Mouse (Mus musculus): ENCODE measurements around the gene Efcab9. TPM values are rescaled to one million over a fixed set of nuclear protein-coding genes. Genes with fewer than 3 reads are reported as not detected.

Efcab9 gene
- polyA plus RNA-seq, 1 experiment from 2014 or later, result 0.42 TPM

DNA sequence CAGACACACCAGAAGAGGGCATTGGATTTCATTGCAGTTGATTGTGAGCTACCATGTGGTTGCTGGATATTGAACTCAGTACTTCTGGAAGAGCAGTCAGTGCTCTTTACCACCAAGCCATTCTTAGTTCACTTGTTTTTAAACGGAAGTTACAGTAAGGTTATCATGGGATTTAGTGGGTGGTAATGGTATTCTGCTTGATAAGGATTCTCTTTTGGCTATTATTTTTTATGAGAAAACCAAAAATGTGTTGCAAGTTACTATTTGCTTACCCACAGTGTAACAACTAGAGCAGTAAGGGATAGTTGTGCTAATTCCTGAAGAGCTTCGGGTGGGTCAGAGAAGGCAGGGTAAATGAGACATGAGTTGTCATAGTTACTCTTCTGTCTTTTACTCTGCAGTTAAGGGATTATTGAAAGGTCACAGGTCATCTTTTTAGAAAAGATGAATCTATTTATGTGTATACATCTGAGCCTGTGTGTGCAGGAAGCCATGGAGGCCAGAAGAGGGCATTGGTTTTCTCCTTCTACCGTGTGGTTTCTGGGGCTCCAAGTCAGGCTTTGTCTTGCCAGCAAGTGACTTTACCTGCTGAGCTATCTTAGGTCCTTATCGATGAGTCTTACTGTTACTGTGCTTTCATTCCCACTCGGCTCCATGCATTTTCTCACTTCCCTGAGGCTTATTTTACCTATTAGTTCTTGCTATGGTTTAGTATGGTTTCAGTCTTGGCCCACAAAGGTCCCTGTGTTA lies 56.2 kb downstream of the Efcab9 start:
- no peak for ATAC-seq (replicated peaks; ENCODE audit: low FRiP score)
- no peak overlapping the region for H3K4me2 ChIP-seq
- H3K4me3 ChIP-seq (replicated peaks), result no peak overlapping the region
- H3K36me3 ChIP-seq, result no peaks in the 10 kb centered on the region
- H3K9me3 ChIP-seq (replicated peaks), result no peaks in the 10 kb centered on the region
- no peak overlapping the region for H3K9ac ChIP-seq
- 83% methylated on average over 5 of the region's 5 CpGs for WGBS
- no peak overlapping the region for H3K27ac ChIP-seq
- no peaks in the 10 kb centered on the region for H3K27me3 ChIP-seq
- 0 out of 2 replicates have a peak, but pooled peaks cover 3% of the 10 kb centered on the region for H3K4me1 ChIP-seq

DNA sequence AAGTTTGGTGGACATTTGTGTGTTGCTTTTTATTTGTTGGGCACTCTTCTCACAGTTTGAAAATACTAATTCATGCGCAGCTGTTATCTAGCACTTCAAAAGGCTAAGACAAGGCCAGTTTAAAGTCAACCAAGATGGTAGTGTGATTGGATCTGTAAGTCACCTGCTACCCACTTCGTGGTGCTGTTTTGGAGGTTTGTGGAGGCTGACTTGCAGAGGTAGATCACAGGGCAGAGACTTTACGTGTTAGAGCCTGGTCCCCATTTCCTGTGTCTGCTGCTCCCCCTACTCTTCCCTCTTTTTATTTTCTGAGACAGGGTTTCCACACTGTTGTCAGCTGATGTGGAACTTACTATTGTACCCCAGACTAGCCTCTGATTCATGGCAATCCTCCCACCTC lies 57.2 kb downstream of the Efcab9 start:
- Histone ChIP-seq H3K36me3 (no peaks in the 10 kb centered on the region), H3K9me3 (replicated peaks) (no peaks in the 10 kb centered on the region)
- no peak for ATAC-seq (replicated peaks; ENCODE audit: low FRiP score)

More for the DNA sequence above, 57.2 kb downstream of the Efcab9 start:
- H3K4me2 ChIP-seq, result no peak overlapping the region
- H3K4me1 ChIP-seq, result 0 out of 2 replicates have a peak, but pooled peaks cover 3% of the 10 kb centered on the region
- H3K4me3 ChIP-seq (replicated peaks), result no peak overlapping the region
- no peaks in the 10 kb centered on the region for H3K27me3 ChIP-seq
- 89% methylated on average over 3 of the region's 3 CpGs for WGBS
- no peak overlapping the region for H3K27ac ChIP-seq
- H3K9ac ChIP-seq, result no peak overlapping the region

Other genes with a start within 250 kb of the Efcab9 start
- 4,301 and 5,259 TPM in 2 replicates for gene Hba-a1, start 248.6 kb downstream of the Efcab9 start, polyA plus RNA-seq (2015; fragmentation: Nextera tagmentation; extraction: Ambion mirVana)
- 2.3 and 2.5 TPM in 2 replicates for gene Hbq1b, start 245.1 kb downstream of the Efcab9 start, polyA plus RNA-seq (2015; fragmentation: Nextera tagmentation; extraction: Ambion mirVana)
- gene Hba-a2, start 235.6 kb downstream of the Efcab9 start, polyA plus RNA-seq (2015; fragmentation: Nextera tagmentation; extraction: Ambion mirVana), result 11,555 and 13,702 TPM in 2 replicates
- 0.53 and 0.80 TPM in 2 replicates for gene Hbq1a, start 232.0 kb downstream of the Efcab9 start, polyA plus RNA-seq (2015; fragmentation: Nextera tagmentation; extraction: Ambion mirVana)
- 18.2 and 21.8 TPM in 2 replicates for gene Sh3pxd2b, start 184.3 kb downstream of the Efcab9 start, polyA plus RNA-seq (2015; fragmentation: Nextera tagmentation; extraction: Ambion mirVana)
- gene Ubtd2, start 76.7 kb downstream of the Efcab9 start, polyA plus RNA-seq (2015; fragmentation: Nextera tagmentation; extraction: Ambion mirVana), result 45.1 and 46.1 TPM in 2 replicates
- gene Stk10, start 1.2 kb upstream of the Efcab9 start, polyA plus RNA-seq (2015; fragmentation: Nextera tagmentation; extraction: Ambion mirVana), result 5.4 TPM in 2 replicates
- 85.7 and 88.6 TPM in 2 replicates for gene Fbxw11, start 110.6 kb upstream of the Efcab9 start, polyA plus RNA-seq (2015; fragmentation: Nextera tagmentation; extraction: Ambion mirVana)